Mouse (Mus musculus) cortical plate, adult 2 months (tissue): ENCODE data around the gene Olfr1385.

Experiments
- CTCF ChIP-seq: fragments of 200-500 bp; IDR thresholded peaks from 2 replicates; pipeline ENCODE4 v1.5.1; 2011; ENCODE audit warnings: mild to moderate bottlenecking, control low read depth, low read length; ENCODE audit not compliant: insufficient read depth; ENCODE audit errors: extremely low read depth
- POLR2A ChIP-seq: fragments of 200-500 bp; IDR thresholded peaks from 2 replicates; pipeline ENCODE4 v1.6.1; 2011; ENCODE audit warnings: mild to moderate bottlenecking, low read length, control low read depth; ENCODE audit not compliant: insufficient read depth; ENCODE audit errors: extremely low read depth

- TF ChIP-seq POLR2A (no peak), CTCF (no peak)
Measured at GRCm38 (mm10) chr11:49455043-49455442, 33.8 kb upstream of the Olfr1385 start, which contains the start of gene Olfr1387.
